Comparison of ENCODE assay signal across 13 mouse cellular contexts in genomic region chr6:86824401-86824800, GRCm38 (mm10). TPM values are rescaled to one million over a fixed set of nuclear protein-coding genes. Genes with fewer than 3 reads are reported as not detected.
DNase-seq lines count a peak whose midpoint lies in the region; TF ChIP-seq lines count a peak whose summit lies in the region.
"Had no signal": no experiment of that assay in that cellular context is flagged by ENCODE, and none has a peak within 500 bp of the region (broad histone marks: within the 10 kb centered on the region; RNA-seq: fewer than 3 reads in every experiment).

No protein-coding gene starts in this region.

- intact Hi-C loops in heart, adult 2 months (cut with DNase I) = no loop called here

- no peak overlapping the region for H3K4me3 ChIP-seq in heart, adult 2 months
- H3K4me3 ChIP-seq in thymus, adult 2 months (ENCODE audit: control insufficient read depth, insufficient read depth, low read length) = no peak overlapping the region
- H3K4me3 ChIP-seq: embryonic facial prominence, embryonic 10.5 days; forebrain, embryonic 13.5 days; heart, embryonic 15.5 days; hindbrain, embryonic 15.5 days had no signal

- no peak overlapping the region for H3K9ac ChIP-seq in heart, adult 2 months (ENCODE audit: low read depth, low read length)
- H3K9ac ChIP-seq: forebrain, embryonic 13.5 days; forebrain, postnatal 0 days; heart, embryonic 15.5 days; hindbrain, embryonic 15.5 days had no signal

- DNase-seq in heart, adult 2 months = no peak
- no peak for DNase-seq in heart, postnatal 4 days
- DNase-seq in thymus, adult 2 months = peak; percentile 18
- no peak for DNase-seq in thymus, postnatal 25 days
- peak; percentile 52 for DNase-seq in thymus, postnatal 14 days
- no peak for DNase-seq in cerebellum, adult 11 months
- no peak for DNase-seq in right cerebral cortex, postnatal 10 days (ENCODE audit: low spot score in 2 of 2)
- DNase-seq: forebrain, postnatal 0 days had no signal

- H3K27ac ChIP-seq in heart, adult 2 months = peak overlapping the region; percentile 74
- H3K27ac ChIP-seq in thymus, adult 2 months (ENCODE audit: control insufficient read depth, insufficient read depth, low read length) = peak overlapping the region; percentile 90
- H3K27ac ChIP-seq: embryonic facial prominence, embryonic 10.5 days; forebrain, embryonic 13.5 days; hindbrain, embryonic 15.5 days had no signal

- no peak for TF ChIP-seq EP300 in heart, adult 2 months (IDR thresholded peaks at IDR 0.05; ENCODE audit: insufficient read depth, low read depth, low read length)

- H3K36me3 ChIP-seq in heart, adult 2 months (ENCODE audit: control insufficient read depth, insufficient read depth, low read length) = no peaks in the 10 kb centered on the region
- no peaks in the 10 kb centered on the region for H3K36me3 ChIP-seq in thymus, adult 2 months (ENCODE audit: control insufficient read depth, insufficient read depth, low read length)
- H3K36me3 ChIP-seq: embryonic facial prominence, embryonic 10.5 days; heart, embryonic 15.5 days; hindbrain, embryonic 15.5 days had no signal

- no peak for TF ChIP-seq CTCF in heart, adult 2 months (IDR thresholded peaks at IDR 0.05)
- no peak for TF ChIP-seq CTCF in thymus, adult 2 months (IDR thresholded peaks at IDR 0.05; ENCODE audit: borderline replicate concordance, control insufficient read depth, extremely low read depth, insufficient read depth, low read length, poor library complexity)

- H3K79me2 ChIP-seq in heart, adult 2 months (replicated peaks; ENCODE audit: control insufficient read depth, insufficient read depth, low read length) = no peaks in the 10 kb centered on the region

- TF ChIP-seq POLR2A in heart, adult 2 months (IDR thresholded peaks at IDR 0.05; ENCODE audit: insufficient read depth, low read depth, low read length) = no peak
- TF ChIP-seq POLR2A in thymus, adult 2 months (IDR thresholded peaks at IDR 0.05; ENCODE audit: control insufficient read depth, extremely low read depth, insufficient read depth, low read length, poor library complexity) = no peak

- WGBS in heart, adult 2 months = 90% methylated on average over 7 of the region's 7 CpGs
- WGBS in thymus, adult 2 months = 85% methylated on average over 7 of the region's 7 CpGs

- H3K4me1 ChIP-seq in heart, adult 2 months (ENCODE audit: control insufficient read depth, insufficient read depth, low read length) = peaks cover 12% of the 10 kb centered on the region
- H3K4me1 ChIP-seq in thymus, adult 2 months (replicated peaks; ENCODE audit: control insufficient read depth, insufficient read depth, low read length) = peaks cover 26% of the 10 kb centered on the region

- H3K27me3 ChIP-seq in heart, adult 2 months (ENCODE audit: control insufficient read depth, insufficient read depth, low read length) = no peaks in the 10 kb centered on the region
- no peaks in the 10 kb centered on the region for H3K27me3 ChIP-seq in thymus, adult 2 months (ENCODE audit: control insufficient read depth, insufficient read depth, low read length)
- H3K27me3 ChIP-seq: heart, embryonic 15.5 days; Patski had no signal

RNA-seq across cellular contexts. Expression of gene Aak1, which starts 24.9 kb away (rescaled TPM):
- 10 to 100 TPM; 81.6 to 85.5 TPM for total RNA-seq in heart, adult 2 months (2021)
- 20.5 and 31.2 TPM in 2 replicates for polyA plus RNA-seq in heart, adult 2 months (2012; rRNA removed)
- total RNA-seq in heart, postnatal 4 days (2021) = 100 to 1,000 TPM in 1 of 2 experiments, 10 to 100 TPM in 1; 99.0 to 109 TPM
- 59.2 and 79.9 TPM in 2 replicates for polyA plus RNA-seq in thymus, adult 2 months (2012; rRNA removed)

RNA-seq across cellular contexts. Expression of gene Anxa4, which starts 31.0 kb away (rescaled TPM):
- total RNA-seq in heart, adult 2 months (2021) = 10 to 100 TPM; 33.1 to 33.3 TPM
- polyA plus RNA-seq in heart, adult 2 months (2012; rRNA removed) = 18.1 and 23.4 TPM in 2 replicates
- total RNA-seq in heart, postnatal 4 days (2021) = 10 to 100 TPM; 36.4 to 36.5 TPM
- polyA plus RNA-seq in thymus, adult 2 months (2012; rRNA removed) = 21.5 and 27.8 TPM in 2 replicates

Comparison
In these comparisons a context has a peak if more than half of its experiments do, and no peak if none do; other contexts are left out.
1. DNase-seq: peak in thymus, adult 2 months (single experiment) and thymus, postnatal 14 days (single experiment); none in heart, adult 2 months (0 of 2), heart, postnatal 4 days (single experiment), thymus, postnatal 25 days (single experiment), cerebellum, adult 11 months (single experiment) and right cerebral cortex, postnatal 10 days (0 of 2).